Mouse (Mus musculus) kidney, adult 18-20 months (tissue): Measurements from ENCODE around the gene Zfp69.

ENCODE experiments used
- DNase-seq: peaks from one replicate; pipeline ENCODE4 v3.0.0; 2021

Gene Zfp69

DNA sequence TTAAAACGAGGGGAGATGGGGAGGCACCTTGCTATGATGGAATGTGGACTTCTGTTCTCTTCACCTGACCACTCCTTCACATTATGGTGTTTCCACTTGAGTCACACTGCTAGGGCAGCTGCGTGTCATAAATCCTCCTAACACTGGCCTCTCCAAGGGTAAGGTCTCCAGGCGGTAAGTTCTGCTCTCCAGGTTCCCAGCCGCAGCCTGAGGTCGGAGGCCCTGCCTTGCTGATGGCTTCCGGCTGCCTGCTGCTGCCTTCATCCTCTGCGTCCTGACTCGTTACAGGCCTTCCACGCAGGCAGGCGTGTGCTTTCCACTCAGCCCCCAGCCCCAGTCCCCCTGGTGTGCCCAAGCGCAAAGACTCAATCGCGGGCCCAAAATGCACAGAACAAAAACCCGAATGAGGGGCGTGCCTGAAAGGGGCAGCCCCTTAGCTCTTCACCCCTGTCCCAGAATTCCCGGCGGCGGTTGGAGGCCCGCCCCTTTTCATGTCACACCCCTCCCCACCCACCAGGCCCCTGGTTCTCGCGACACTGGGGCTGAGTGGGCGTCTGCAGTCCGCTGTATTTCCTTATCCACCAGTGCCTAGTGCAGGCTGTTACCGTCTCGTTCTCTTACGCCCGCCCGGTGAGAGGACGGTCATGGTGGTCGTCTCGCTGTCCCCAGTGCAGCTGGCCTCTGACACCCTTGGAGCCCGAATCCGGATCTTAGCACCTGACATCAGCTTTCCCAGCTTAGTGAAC is 26.8 kb downstream of the Zfp69 start, which contains the start of gene Exo5:
Exo5 (minus strand) TSS at position 464 of the 746 bp plus-strand sequence.
- peak; percentile 87 for DNase-seq

DNA sequence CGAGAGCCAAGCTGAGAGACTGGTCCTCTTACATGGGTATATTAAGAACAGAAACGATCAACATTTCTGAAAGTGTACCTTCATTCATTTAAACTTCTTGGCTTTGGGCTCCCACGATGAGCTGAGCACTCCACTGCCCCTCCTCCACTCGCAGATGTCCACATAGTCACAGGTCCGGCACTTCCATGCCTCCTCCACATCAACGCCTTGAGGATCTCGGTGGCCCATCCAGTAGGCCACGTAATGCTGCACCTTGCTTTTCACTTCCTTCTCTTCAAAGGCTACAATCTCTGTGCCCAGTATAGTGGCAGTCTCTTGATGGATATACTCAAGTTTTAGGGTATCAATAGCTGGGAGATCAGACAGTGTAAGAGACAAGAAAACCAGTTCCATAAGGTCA is 30.0 kb downstream of the Zfp69 start:
- DNase-seq, result no peak

DNA sequence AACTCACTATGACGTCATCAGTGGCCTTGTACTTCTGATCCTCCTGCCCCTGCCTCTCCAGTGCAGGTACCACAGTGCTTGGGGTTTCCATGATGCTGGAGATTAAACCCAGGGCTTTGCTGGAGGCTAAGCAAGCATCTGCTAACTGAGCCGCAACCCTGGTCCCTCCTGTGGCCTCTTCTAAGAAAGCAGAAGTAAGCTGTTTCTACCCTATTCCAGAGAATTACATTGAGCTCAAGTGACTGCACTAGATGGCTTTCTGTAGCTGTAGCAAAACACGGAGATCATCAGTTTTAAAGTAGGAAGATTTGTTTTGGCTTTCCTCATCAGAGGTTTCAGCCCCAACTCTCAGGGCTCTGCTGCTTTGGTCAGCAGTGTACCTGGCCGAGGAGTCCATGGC is 37.0 kb downstream of the Zfp69 start:
- no peak for DNase-seq

DNA sequence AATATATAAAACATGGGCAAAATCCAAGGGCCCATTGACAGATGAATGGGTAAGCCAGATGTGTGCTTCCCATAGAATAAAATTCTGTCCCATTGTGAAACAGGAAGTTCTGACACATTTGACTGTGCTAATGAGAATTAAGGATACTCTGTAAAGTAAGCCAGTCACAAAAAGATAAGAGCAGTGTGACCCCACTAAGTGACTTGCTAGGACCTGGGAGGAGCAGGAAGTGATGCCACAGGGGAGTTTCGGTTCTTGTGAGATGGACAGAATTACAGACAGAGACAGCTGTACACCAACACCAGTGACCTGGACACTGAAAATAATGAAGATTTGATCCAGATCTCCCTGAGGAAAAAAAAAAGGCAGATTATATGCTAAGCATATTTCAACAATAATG is 37.6 kb downstream of the Zfp69 start:
- DNase-seq, result no peak

GRCm38 (mm10) chr4:120913443-120913842 is 38.1 kb downstream of the Zfp69 start:
- DNase-seq, result no peak

GRCm38 (mm10) chr4:120912866-120913265 is 38.6 kb downstream of the Zfp69 start:
- DNase-seq, result peak; percentile 26

- DNase-seq, result no peak
Measured at GRCm38 (mm10) chr4:120911086-120911485, 40.4 kb downstream of the Zfp69 start.

- DNase-seq, result peak; percentile 56
Measured at GRCm38 (mm10) chr4:120909558-120910150, 41.8 kb downstream of the Zfp69 start.

DNA sequence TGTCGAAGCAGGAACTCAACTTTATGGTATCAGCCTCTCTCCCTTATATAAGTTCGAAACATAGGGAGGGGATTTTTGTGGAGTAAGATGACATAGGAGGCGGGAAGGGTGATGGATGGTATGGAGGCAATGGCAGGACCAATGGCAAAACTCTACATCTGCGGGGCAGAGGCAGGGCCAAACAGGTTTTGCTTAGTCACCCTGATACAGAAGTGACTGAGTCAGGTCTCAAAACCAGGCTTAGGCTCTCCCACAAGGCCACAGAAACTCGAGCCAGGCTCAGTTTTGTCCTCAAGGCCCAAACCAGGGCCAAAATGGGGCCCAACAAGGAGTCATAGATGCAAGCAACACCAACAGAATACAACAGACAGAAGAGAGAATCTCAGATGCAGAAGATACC is 45.9 kb downstream of the Zfp69 start:
- no peak for DNase-seq

DNA sequence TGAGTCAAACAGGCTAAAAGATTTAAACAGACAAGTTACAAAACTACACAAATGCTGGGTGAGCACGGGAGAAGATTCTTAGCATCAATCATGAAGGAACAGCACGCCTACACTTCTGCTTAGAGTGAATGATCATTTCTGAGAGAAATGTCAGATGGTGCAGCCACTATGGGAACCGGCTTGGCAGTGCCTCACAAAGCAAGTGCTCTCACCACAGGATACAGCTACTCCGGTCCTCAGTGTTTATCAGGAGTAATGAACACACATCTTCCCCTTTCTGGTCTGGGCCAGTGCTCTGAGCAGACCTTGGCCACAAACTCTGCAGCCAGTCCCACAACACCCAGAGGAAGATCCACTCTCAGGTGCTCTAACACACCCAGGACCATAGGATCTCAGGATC is 47.0 kb downstream of the Zfp69 start:
- no peak for DNase-seq

DNA sequence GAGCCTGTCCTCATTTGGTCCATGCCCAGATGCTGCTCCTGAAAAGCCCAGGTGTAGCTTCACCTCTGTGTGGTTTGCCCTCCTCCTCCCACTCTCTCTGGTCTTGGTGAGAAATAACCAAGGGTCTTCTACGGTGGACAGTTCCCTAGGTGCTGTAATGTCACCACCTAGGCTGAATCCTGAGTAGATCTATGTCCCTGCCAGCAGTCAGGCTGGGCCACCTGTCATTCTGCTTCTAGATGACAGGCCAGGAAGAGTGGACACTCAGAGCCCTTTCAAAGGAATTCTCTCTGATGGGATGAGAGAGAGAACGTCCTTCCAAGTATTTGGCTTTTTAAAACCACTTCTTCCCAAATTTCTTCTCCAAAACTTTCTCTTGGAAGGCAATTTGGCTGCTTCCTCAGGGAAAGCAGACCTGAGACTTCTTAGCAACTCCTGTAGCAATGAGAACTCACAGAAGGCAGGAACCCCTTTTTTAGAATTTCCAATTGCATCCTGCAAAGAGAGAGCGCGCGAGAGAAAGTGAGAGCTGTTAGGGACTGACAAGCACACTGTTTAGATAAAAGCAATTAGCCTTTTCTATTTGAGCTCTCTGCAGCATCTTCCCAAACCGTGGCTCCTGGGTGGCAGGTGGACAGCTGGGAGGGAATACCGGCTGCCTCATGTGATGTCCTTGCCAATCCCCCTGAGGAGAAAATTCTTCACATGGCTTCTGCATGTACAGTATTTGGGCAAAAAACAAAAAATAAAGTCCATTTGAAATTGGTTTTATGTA is 55.5 kb downstream of the Zfp69 start:
- DNase-seq, result no peak

- no peak for DNase-seq
Measured at GRCm38 (mm10) chr4:120895226-120895625, 56.3 kb downstream of the Zfp69 start.

GRCm38 (mm10) chr4:120894584-120894983 is 56.9 kb downstream of the Zfp69 start:
- no peak for DNase-seq

DNA sequence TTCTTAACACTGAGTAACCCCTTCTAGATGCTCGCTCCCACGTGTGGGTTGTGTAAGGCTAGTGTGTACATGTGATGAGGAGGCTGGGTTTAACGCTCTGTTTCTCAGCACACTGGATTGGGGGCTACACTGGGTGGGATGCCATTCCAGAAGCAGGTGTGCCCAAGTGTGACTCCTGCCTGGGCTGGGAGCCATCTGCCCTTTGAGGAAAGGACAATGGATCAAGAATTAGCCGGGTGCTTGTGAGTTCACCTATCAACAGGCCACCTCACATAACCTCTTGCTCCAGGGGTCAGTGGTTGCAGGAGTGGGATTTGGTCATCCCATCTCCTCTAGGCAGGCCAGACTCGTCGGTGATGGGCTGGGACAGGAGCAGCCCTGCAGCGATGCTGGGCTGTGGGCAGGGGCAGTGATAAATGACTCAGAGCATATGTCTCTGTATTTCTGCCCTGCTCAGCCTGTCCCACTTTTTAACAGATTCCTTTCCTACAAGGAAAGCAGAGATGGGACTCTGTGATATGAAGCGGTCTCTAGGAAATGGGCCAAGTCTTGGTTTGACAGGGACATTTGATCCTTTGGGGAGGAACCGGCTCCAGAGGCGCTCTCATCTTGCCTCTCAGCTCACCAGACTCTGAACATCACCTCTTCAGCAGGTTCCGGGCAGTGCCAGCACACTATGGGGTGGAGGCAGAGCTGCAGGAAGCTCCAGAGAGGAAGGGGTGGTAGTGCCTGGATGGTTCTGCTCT is 57.7 kb downstream of the Zfp69 start:
- no peak for DNase-seq

DNA sequence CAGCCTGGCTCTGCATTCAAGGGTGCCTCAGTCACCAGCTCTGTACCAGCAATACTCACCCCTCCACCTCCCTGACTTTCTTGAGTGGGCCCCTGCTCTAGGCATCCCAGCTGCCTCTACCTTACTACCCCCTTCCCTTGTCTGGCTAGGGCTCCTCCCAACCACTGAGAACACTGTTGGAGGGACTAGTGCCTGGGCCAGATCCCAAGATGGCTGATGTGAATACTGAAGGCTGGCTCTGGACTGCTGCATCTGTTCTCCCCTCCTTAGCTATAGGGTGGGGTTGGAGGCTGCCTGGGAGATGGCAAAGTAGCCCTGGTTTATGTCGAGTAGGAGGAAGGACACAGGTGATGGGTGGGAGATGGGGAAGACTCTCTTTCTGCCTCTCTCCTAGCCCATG is 59.0 kb downstream of the Zfp69 start:
- DNase-seq, result no peak

- no peak for DNase-seq
Measured at GRCm38 (mm10) chr4:120891960-120892359, 59.5 kb downstream of the Zfp69 start.

DNA sequence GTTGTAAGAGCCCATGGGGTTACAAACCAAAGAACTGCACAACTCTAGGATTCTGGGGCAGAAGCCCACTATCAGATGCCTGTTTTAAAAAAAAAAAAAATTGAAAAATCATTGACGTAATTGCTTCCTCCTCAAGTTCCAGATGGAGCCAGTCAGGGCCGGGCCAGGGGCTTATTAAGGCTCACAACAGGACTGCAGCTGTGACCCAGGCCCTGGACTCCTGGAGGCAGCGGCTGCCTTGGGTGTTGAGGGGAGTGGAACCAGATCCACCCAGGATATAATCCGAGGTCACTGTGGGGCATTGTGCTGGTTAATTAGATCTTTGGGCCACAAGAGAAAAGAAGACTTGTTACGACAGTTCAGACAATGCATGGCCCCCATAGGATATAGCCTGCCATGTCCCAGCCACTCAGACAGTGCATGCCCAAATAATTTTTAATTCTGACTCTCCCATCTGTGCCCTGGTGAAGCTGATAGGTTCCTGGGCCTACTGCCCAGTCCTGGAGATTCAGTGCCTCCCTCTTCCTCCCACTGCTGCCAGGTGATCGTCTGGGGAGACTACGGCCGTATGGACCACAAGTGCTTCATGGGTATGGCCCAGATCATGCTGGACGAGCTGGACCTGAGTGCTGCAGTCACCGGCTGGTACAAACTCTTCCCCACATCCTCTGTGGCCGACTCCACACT is 60.6 kb downstream of the Zfp69 start:
- DNase-seq, result no peak

GRCm38 (mm10) chr4:120888884-120889283 is 62.6 kb downstream of the Zfp69 start:
- DNase-seq, result no peak

DNA sequence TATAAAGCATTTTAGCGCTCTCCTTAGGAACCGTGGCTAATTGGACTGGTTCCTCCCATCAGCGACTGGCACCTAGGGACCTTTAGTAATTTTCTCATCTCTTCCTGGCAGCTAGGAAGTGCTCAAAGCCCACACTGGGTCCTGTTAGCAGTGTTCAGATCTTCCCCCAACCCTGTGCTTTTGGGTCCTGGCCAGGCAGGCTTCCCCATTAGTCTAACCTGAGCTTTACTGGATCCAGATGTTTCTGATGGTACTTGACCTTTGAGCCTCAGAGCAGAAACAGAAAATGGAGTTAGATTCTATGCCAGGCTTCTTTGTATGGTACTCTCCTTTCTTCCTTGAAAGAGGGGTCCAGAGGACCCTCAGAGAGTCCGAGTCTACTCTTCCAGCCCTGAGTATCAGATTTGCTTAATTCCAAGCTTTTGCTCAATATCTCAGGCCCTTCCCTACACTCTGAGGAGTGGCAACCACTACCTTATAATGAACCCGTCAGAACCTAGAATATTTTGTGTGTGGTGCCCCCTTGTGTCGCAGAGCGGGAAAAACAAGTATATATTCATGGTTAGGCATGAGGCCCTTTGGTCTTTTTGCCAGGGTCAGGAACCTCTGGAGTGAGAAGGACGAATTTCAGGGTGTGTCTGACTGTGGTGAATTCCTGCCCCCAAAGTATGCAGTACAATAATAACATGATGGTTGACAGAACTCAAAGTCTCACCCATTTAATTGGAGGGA is 64.0 kb downstream of the Zfp69 start:
- DNase-seq, result peak; percentile 66

DNA sequence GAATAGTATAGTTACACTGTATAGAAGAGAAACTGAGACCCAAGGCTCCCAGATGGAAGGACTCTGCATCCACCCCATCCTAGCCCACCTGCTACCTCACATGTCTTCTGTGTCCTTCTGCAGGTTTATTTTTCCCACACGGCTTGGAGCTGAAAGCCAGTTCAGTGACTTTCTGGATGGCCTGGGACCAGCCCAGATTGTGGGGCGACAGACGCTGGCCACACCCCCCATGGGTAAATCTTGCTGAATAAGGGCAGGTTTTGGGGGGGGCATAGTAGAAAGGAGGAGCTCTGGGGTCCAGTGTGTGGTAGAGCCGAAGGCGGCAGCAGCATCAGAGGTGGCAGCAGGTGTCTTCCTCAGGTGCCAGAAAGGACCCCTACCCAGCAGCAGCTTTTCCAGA is 64.7 kb downstream of the Zfp69 start:
- no peak for DNase-seq

DNA sequence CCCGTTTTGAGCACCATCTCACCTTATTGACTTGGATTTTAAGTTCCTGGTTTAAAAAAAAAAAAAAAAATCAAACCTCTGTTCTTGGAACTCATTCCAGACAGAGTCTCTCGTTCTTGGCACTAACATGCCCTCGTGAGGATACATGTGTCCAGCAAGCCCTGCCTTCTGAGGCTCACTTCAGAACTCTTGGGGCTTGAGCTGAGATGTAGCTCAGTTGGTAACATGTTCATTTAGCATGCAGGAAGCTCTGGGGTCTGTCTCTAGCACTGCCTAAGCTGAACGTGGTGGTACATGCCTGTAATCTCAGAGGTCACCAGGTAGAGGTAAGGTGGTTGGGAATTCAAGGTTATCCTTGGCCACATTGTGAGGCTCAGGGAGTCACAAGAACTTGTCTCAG is 65.4 kb downstream of the Zfp69 start:
- peak; percentile 24 for DNase-seq
